Mouse (Mus musculus) adrenal gland, postnatal 25 days (tissue): ENCODE results near the gene Adamts5. TPM values are rescaled to one million over a fixed set of nuclear protein-coding genes. Genes with fewer than 3 reads are reported as not detected.

Experiments used
- DNase-seq: peaks from one replicate; pipeline ENCODE4 v3.0.0; 2021; ENCODE audit warnings: mixed read lengths
- long read RNA-seq: library from polyadenylated mRNA; stranded (forward); transcript quantifications from one replicate; pipeline ENCODE4 v2.0.0, GENCODE M21; 2021
- total RNA-seq: library from RNA; stranded (reverse); gene quantifications from 2 replicates; pipeline ENCODE4 v1.2.3, GENCODE M21; 2021

Adamts5 gene
- total RNA-seq = 8.1 and 9.1 TPM in 2 replicates
- long read RNA-seq, full-length matches to known transcripts = 7 of 12 reads
- long read RNA-seq, partial matches to known transcripts = 1 of 12 reads
- long read RNA-seq, other reads (novel, unspliced or antisense) = 4 of 12 reads

GRCm38 (mm10) chr16:85901581-85901910 is at the start of gene Adamts5:
TSS of gene Adamts5 (minus strand) at chr16:85901828.
- peak; percentile 38 for DNase-seq

GRCm38 (mm10) chr16:85950356-85950755 is 48.7 kb upstream of the Adamts5 start:
- no peak for DNase-seq

- no peak for DNase-seq
Measured at GRCm38 (mm10) chr16:85926004-85926403, 24.4 kb upstream of the Adamts5 start.

- DNase-seq = no peak
Measured at GRCm38 (mm10) chr16:85922454-85922853, 20.8 kb upstream of the Adamts5 start.

GRCm38 (mm10) chr16:85920122-85920521 is 18.5 kb upstream of the Adamts5 start:
- DNase-seq = no peak

- peak; percentile 55 for DNase-seq
Measured at GRCm38 (mm10) chr16:85900702-85901580, 687 bp downstream of the Adamts5 start.

GRCm38 (mm10) chr16:85899790-85900587 is 1.6 kb downstream of the Adamts5 start:
- DNase-seq = peak; percentile 48

- peak; percentile 6 for DNase-seq
Measured at GRCm38 (mm10) chr16:85899301-85899721, 2.3 kb downstream of the Adamts5 start.

GRCm38 (mm10) chr16:85898816-85899215 is 2.8 kb downstream of the Adamts5 start:
- no peak for DNase-seq

GRCm38 (mm10) chr16:85898391-85898790 is 3.2 kb downstream of the Adamts5 start:
- no peak for DNase-seq

GRCm38 (mm10) chr16:85897854-85898253 is 3.8 kb downstream of the Adamts5 start:
- DNase-seq = no peak

GRCm38 (mm10) chr16:85895948-85896347 is 5.7 kb downstream of the Adamts5 start:
- no peak for DNase-seq

- DNase-seq = no peak
Measured at GRCm38 (mm10) chr16:85889778-85890177, 11.8 kb downstream of the Adamts5 start.

- no peak for DNase-seq
Measured at GRCm38 (mm10) chr16:85887289-85888051, 14.2 kb downstream of the Adamts5 start.

- DNase-seq = no peak
Measured at GRCm38 (mm10) chr16:85879075-85879474, 22.6 kb downstream of the Adamts5 start.

- DNase-seq = no peak
Measured at GRCm38 (mm10) chr16:85874141-85874540, 27.5 kb downstream of the Adamts5 start.

- no peak for DNase-seq
Measured at GRCm38 (mm10) chr16:85871971-85872370, 29.7 kb downstream of the Adamts5 start.

GRCm38 (mm10) chr16:85871248-85871647 is 30.4 kb downstream of the Adamts5 start:
- DNase-seq = no peak

GRCm38 (mm10) chr16:85864691-85865389 is 36.8 kb downstream of the Adamts5 start:
- DNase-seq = no peak

GRCm38 (mm10) chr16:85854505-85854904 is 47.1 kb downstream of the Adamts5 start:
- DNase-seq = no peak

- no peak for DNase-seq
Measured at GRCm38 (mm10) chr16:85827066-85827465, 74.6 kb downstream of the Adamts5 start.
